Mouse (Mus musculus) CD4-positive helper T cell, adult 2 months (primary cell): Measurements from ENCODE around the gene Gm2007.
"Not testable (repeated sequence)": the region's sequence is repeated elsewhere in the genome, so short reads cannot be mapped to it uniquely, and the experiment has no call there.

Source experiments
- DNase-seq: peaks from one replicate; pipeline ENCODE4 v3.0.0-alpha.2; 2012; ENCODE audit warnings: low read depth, missing footprints, low spot score

Gm2007 gene

GRCm38 (mm10) chr2:175741237-175741636 lies at the start of gene Gm2007:
Gm2007 (plus strand) TSS chr2:175741537.
- DNase-seq: not testable (repeated sequence)

GRCm38 (mm10) chr2:175703546-175703945 lies 37.8 kb upstream of the Gm2007 start, which contains the start of gene Zfp969:
Zfp969 (minus strand) TSS chr2:175703646.
- DNase-seq: not testable (repeated sequence)

- not testable (repeated sequence) for DNase-seq
These were observed 59.7 kb downstream of the Gm2007 start, which contains the start of gene Gm14288 for GRCm38 (mm10) chr2:175800993-175801392. Gm14288 (minus strand) TSS chr2:175801093.
